Mouse (Mus musculus): ENCODE results near the gene Car14. TPM values are rescaled to one million over a fixed set of nuclear protein-coding genes. Genes with fewer than 3 reads are reported as not detected.
"Not testable (repeated sequence)": the region's sequence is repeated elsewhere in the genome, so short reads cannot be mapped to it uniquely, and the experiment has no call there.

The Car14 gene
- polyA plus RNA-seq, 1 experiment from 2014 or later: 45.5 TPM

DNA sequence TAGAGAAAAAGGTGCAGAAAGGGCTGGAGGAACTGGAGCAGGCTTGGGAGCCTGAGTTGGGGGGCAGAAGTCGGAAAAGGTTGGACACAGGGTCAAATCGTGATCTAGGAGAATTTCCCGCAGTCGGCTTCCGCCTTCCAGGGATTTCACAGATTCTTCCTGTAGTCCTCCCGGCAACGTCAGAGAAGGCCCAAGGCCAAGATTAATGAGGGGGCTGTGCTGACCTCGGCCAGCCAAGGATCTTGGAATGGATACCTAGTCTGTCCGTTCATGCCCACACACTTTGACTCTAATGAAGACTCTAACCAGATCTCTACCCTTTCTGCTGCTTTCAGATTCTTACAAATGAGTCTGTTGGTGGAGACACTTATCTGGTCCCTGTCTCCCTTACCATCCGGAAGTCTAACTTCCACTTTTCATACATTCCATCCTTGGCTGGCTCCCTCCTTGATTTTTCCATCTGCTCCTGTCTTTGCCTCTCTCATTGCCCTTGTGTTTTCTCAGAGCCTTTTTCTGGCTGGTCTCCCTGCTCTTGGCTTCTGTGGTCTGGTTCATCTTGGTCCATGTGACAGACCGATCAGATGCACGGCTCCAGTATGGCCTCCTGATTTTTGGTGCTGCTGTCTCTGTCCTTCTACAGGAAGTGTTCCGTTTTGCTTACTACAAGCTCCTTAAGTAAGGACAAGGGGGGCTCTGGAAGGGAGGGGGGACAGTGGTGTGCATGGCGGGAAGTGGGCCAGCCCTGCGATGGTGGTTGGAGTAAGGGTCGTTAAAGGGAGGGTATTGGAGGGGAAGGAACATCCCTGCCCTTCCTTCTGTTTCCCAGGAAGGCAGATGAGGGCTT is 10.0 kb downstream of the Car14 start:
- peak overlapping the region; percentile 83 for H3K4me2 ChIP-seq (ENCODE audit: low read length)
- 6% methylated on average over 15 of the region's 16 CpGs for WGBS
- no peaks in the 10 kb centered on the region for H3K9me3 ChIP-seq (ENCODE audit: control insufficient read depth, low read length)
- H3K9ac ChIP-seq (ENCODE audit: low read length): peak overlapping the region; percentile 88
- H3K27me3 ChIP-seq (ENCODE audit: control insufficient read depth, insufficient read depth, low read length): no peaks in the 10 kb centered on the region
- H3K36me3 ChIP-seq (ENCODE audit: control insufficient read depth, insufficient read depth, low read length): peaks cover 25% of the 10 kb centered on the region
- ATAC-seq (ENCODE audit: insufficient number of reproducible peaks, insufficient read depth, low FRiP score, low read depth): no peak
- peak overlapping the region; percentile 87 to 93 for H3K27ac ChIP-seq (replicated peaks in 1 of 2; ENCODE audit: control insufficient read depth in 1 of 2, insufficient read depth in 1 of 2, low read depth in 2 of 2, low read length in 2 of 2)
- H3K4me1 ChIP-seq (ENCODE audit: control insufficient read depth in 2 of 2, insufficient read depth in 2 of 2, low read length in 2 of 2): peaks cover 17 to 32% of the 10 kb centered on the region in 2 experiments
- peak overlapping the region; percentile 70 to 78 for H3K4me3 ChIP-seq (ENCODE audit: control insufficient read depth in 1 of 2, insufficient read depth in 1 of 2, low read depth in 1 of 2, low read length in 2 of 2)

DNA sequence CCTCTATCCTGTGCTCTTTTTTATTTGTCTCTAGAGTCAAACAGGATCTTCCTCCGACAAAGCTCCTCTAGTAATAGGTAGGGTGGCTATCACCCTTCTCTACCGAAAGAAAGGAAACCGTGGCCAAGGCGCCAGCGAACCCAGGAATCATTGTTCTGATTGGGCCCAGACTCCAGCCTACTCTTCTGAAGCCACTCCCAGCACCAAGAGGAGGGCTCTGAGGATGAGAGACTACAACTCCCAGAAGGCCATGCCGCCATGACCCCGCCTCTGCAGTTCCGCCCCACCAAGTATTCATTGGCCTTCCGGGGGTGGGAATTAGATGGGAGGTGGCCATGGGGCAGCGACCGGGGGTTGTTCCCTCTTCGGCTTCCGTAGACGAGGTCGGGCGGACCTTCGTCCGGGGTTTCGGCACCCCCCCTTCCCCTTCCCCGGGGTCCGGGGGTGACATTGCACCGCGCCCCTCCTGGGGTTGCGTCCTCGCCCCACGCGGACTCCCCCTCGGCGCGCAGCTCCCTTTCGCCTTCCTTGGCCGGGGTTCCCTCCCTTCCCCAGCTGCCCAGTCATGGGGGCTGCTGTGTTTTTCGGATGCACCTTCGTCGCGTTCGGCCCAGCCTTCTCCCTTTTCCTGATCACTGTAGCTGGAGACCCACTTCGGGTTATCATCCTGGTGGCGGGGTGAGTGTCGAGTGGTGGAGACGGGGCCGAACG is 10.7 kb downstream of the Car14 start, which contains the start of gene Aph1a:
Gene Aph1a, plus strand, starts transcription at position 364 of the 711 bp plus-strand sequence.
- ATAC-seq (ENCODE audit: insufficient number of reproducible peaks, insufficient read depth, low FRiP score, low read depth): peak; percentile 92
- H3K9me3 ChIP-seq (ENCODE audit: control insufficient read depth, low read length); H3K27me3 ChIP-seq (ENCODE audit: control insufficient read depth, insufficient read depth, low read length): not testable (repeated sequence)
- peak within 1 kb of the TSS; percentile 70 to 78 for H3K4me3 ChIP-seq (ENCODE audit: control insufficient read depth in 1 of 2, insufficient read depth in 1 of 2, low read depth in 1 of 2, low read length in 2 of 2)
- peaks cover 26% of the 10 kb centered on the region for H3K36me3 ChIP-seq (ENCODE audit: control insufficient read depth, insufficient read depth, low read length)
- H3K4me2 ChIP-seq (ENCODE audit: low read length): peak within 1 kb of the TSS; percentile 83
- 0% methylated on average over 25 of the region's 43 CpGs for WGBS
- H3K9ac ChIP-seq (ENCODE audit: low read length): peak within 1 kb of the TSS; percentile 88
- H3K4me1 ChIP-seq (ENCODE audit: control insufficient read depth in 2 of 2, insufficient read depth in 2 of 2, low read length in 2 of 2): peaks cover 17 to 32% of the 10 kb centered on the region in 2 experiments
- H3K27ac ChIP-seq (replicated peaks in 1 of 2; ENCODE audit: control insufficient read depth in 1 of 2, insufficient read depth in 1 of 2, low read depth in 2 of 2, low read length in 2 of 2): peak within 1 kb of the TSS; percentile 91 to 93

DNA sequence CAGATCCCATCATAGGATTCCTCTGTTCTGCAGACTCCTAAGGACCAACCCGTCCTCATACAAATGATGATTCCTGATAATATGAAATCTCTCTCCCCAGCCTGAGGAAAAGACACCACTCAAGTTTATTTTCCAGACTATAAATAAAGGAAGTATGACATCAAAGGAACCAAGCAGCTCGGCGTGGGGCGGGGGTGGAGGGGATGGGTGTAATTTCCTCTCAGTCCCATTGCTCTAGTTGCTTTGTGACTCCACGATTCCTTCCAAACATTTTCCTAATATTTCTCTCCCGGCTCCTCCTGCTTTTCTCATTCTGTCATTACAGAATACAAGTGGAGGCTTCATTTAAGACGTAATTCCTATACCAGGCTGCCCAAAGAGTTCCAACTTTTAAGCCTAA is 11.4 kb downstream of the Car14 start:
- peaks cover 17 to 32% of the 10 kb centered on the region in 2 experiments for H3K4me1 ChIP-seq (ENCODE audit: control insufficient read depth in 2 of 2, insufficient read depth in 2 of 2, low read length in 2 of 2)
- H3K36me3 ChIP-seq (ENCODE audit: control insufficient read depth, insufficient read depth, low read length): peaks cover 26% of the 10 kb centered on the region
- H3K9ac ChIP-seq (ENCODE audit: low read length): peak overlapping the region; percentile 74
- peak overlapping the region; percentile 77 for H3K4me2 ChIP-seq (ENCODE audit: low read length)
- peak overlapping the region; percentile 47 to 70; a peak in 3 of 4 replicates for H3K4me3 ChIP-seq (ENCODE audit: control insufficient read depth in 1 of 2, insufficient read depth in 1 of 2, low read depth in 1 of 2, low read length in 2 of 2)
- ATAC-seq (ENCODE audit: insufficient number of reproducible peaks, insufficient read depth, low FRiP score, low read depth): no peak
- H3K27me3 ChIP-seq (ENCODE audit: control insufficient read depth, insufficient read depth, low read length): no peaks in the 10 kb centered on the region
- peak overlapping the region; percentile 91 for H3K27ac ChIP-seq (replicated peaks in 1 of 2; ENCODE audit: control insufficient read depth in 1 of 2, insufficient read depth in 1 of 2, low read depth in 2 of 2, low read length in 2 of 2)
- 13% methylated on average over 7 of the region's 7 CpGs for WGBS
- H3K9me3 ChIP-seq (ENCODE audit: control insufficient read depth, low read length): no peaks in the 10 kb centered on the region

DNA sequence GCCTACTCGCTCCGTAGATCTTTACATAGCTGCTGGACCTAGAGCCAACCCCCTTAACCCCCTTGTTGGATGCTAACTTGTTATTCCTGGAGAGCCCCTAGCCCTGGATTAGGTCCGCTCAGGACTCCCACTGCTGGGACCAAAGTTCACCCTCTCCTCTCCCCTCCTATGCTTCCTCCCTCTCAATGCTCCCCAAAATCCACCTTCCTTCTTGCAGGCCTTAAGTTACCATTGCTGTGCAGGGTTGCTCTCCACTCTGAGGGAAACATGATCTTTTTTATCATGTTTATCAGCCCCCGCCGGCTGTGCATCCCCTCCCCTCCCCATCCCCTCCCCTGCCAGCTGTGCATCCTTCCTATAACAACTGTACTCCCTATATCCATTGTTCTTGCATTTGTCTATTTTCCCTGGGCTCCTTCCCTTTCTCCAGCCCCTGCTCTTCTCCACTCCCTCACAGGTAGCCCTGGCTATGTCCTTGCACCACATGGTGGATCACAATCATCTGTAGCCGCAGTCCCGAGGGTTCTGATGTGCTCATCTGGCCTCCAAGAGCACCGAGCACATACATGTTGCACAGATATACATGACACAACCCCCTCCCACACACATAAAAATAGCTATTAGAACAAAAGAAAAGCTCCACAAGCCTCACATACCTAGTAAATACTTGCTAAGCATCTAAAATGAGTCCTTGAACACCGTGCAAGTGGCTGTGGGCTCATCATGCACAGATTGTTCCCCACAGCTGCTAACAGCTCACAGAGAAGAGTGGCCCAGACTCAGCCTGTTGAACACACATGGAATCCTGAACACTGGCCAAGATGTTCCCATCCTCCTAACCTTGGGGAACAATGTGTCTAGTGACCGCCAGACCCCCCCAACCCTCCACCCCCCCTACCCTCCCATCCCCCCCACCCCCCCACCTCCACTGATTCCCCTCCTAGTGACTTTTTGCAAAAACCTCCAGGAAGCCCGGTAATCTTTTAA is 12.1 kb downstream of the Car14 start:
- peaks cover 26% of the 10 kb centered on the region for H3K36me3 ChIP-seq (ENCODE audit: control insufficient read depth, insufficient read depth, low read length)
- peak overlapping the region; percentile 69 for H3K9ac ChIP-seq (ENCODE audit: low read length)
- H3K4me2 ChIP-seq (ENCODE audit: low read length): peak overlapping the region; percentile 77
- H3K4me1 ChIP-seq (ENCODE audit: control insufficient read depth in 2 of 2, insufficient read depth in 2 of 2, low read length in 2 of 2): peaks cover 17 to 32% of the 10 kb centered on the region in 2 experiments
- peak overlapping the region; percentile 90 to 91 for H3K27ac ChIP-seq (replicated peaks in 1 of 2; ENCODE audit: control insufficient read depth in 1 of 2, insufficient read depth in 1 of 2, low read depth in 2 of 2, low read length in 2 of 2)
- WGBS: 22% methylated on average over 11 of the region's 11 CpGs
- H3K4me3 ChIP-seq (ENCODE audit: control insufficient read depth in 1 of 2, insufficient read depth in 1 of 2, low read depth in 1 of 2, low read length in 2 of 2): peak overlapping the region; percentile 5 to 70; a peak in 3 of 4 replicates
- H3K9me3 ChIP-seq (ENCODE audit: control insufficient read depth, low read length): no peaks in the 10 kb centered on the region
- ATAC-seq (ENCODE audit: insufficient number of reproducible peaks, insufficient read depth, low FRiP score, low read depth): no peak
- H3K27me3 ChIP-seq (ENCODE audit: control insufficient read depth, insufficient read depth, low read length): no peaks in the 10 kb centered on the region

DNA sequence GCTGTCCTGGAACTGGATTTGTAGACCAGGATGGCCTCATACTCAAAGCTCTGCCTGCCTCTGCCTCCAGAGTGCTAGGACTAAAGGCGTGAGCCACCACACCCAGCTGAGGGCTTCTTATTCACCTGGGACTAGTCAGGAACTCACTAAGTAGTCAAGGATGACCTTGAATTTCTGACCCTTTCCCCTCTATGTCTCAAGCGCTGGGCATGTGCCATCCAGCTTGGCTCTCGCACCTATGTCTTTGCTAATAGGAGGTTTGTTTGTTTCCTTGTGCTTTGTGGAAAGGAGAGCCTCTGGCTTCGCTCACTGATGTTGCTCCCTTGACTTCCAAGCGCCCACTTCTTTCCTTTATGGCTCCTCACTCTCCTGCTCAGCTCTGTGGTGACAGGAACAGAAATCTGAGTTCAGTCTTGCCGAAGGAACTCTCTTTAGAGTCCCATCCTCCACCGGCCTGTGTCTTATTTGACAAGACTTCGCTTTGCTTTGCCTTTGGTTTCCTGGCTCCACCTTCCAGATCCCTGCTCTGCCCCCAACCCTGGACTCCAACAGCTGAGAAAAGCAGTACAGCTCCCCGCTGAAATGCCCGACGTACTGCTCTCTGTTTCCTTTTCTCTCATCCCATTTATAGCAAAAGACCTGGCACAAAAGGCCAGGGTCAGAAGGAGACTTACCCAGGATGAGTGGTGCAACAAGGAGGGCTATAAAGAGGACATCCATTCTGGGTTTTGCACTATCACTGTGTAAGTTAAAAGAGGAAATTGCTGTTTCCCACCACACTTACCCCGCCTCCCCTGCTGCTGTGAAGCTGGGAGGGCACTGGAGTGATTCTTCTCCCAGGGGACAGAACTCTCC is 13.1 kb downstream of the Car14 start, which contains the start of gene BC028528:
Gene BC028528, minus strand, starts transcription at position 795 of the 855 bp plus-strand sequence.
- peak within 1 kb of the TSS; percentile 69 for H3K9ac ChIP-seq (ENCODE audit: low read length)
- H3K27ac ChIP-seq (replicated peaks in 1 of 2; ENCODE audit: control insufficient read depth in 1 of 2, insufficient read depth in 1 of 2, low read depth in 2 of 2, low read length in 2 of 2): peak within 1 kb of the TSS; percentile 90 to 91
- WGBS: 22% methylated on average over 12 of the region's 12 CpGs
- no peaks in the 10 kb centered on the region for H3K9me3 ChIP-seq (ENCODE audit: control insufficient read depth, low read length)
- H3K27me3 ChIP-seq (ENCODE audit: control insufficient read depth, insufficient read depth, low read length): no peaks in the 10 kb centered on the region
- peak within 1 kb of the TSS; percentile 34 to 36 for H3K4me3 ChIP-seq (ENCODE audit: control insufficient read depth in 1 of 2, insufficient read depth in 1 of 2, low read depth in 1 of 2, low read length in 2 of 2)
- H3K4me1 ChIP-seq (ENCODE audit: control insufficient read depth in 2 of 2, insufficient read depth in 2 of 2, low read length in 2 of 2): peaks cover 17 to 32% of the 10 kb centered on the region in 2 experiments
- peak within 1 kb of the TSS; percentile 66 for H3K4me2 ChIP-seq (ENCODE audit: low read length)
- ATAC-seq (ENCODE audit: insufficient number of reproducible peaks, insufficient read depth, low FRiP score, low read depth): 0 out of 2 replicates have a peak, but pooled peaks have one; percentile 37
- peaks cover 31% of the 10 kb centered on the region for H3K36me3 ChIP-seq (ENCODE audit: control insufficient read depth, insufficient read depth, low read length)

DNA sequence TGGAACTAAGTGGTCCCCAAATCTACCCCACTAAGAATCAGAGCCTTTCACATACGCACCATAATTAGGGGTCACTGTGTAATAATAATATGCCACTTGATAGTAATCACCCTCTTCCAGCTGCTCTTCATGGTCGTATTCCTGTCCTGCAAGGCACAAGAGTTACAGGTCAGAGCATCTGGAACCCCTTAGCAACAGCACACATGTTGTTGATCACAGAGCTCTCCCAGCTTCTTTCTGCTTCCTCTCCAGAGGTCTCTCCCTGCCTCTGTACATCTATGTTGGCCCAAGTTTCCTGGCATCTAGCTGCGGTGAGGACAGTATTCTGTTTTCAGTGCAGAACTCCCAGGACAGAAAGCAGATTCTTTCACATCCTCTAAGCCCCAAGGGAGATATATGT is 14.8 kb downstream of the Car14 start:
- Histone ChIP-seq H3K27ac (replicated peaks in 1 of 2; ENCODE audit: control insufficient read depth in 1 of 2, insufficient read depth in 1 of 2, low read depth in 2 of 2, low read length in 2 of 2) (no peak overlapping the region), H3K9ac (ENCODE audit: low read length) (no peak overlapping the region), H3K4me3 (ENCODE audit: control insufficient read depth in 1 of 2, insufficient read depth in 1 of 2, low read depth in 1 of 2, low read length in 2 of 2) (no peak overlapping the region), H3K4me2 (ENCODE audit: low read length) (no peak overlapping the region), H3K36me3 (ENCODE audit: control insufficient read depth, insufficient read depth, low read length) (peaks cover 31% of the 10 kb centered on the region), H3K4me1 (ENCODE audit: control insufficient read depth in 2 of 2, insufficient read depth in 2 of 2, low read length in 2 of 2) (peaks cover 14 to 26% of the 10 kb centered on the region in 2 experiments), H3K27me3 (ENCODE audit: control insufficient read depth, insufficient read depth, low read length) (no peaks in the 10 kb centered on the region), H3K9me3 (ENCODE audit: control insufficient read depth, low read length) (no peaks in the 10 kb centered on the region)
- no peak for ATAC-seq (ENCODE audit: insufficient number of reproducible peaks, insufficient read depth, low FRiP score, low read depth)
- 73% methylated on average over 3 of the region's 3 CpGs for WGBS

All from heart, embryonic 14.5 days (tissue).